Mouse (Mus musculus) intestine, embryonic 16.5 days (tissue): ENCODE measurements around the gene Camta1. TPM values are rescaled to one million over a fixed set of nuclear protein-coding genes. Genes with fewer than 3 reads are reported as not detected.
A peak's percentile ranks its signal among the peaks of the same experiment; 100 is the strongest.

Experiments used
- ATAC-seq: fragments of 200-750 bp; cut with Nextera tagmentation; 2 replicates; pipeline ENCODE4 v1.8.0; 2017; ENCODE audit warnings: moderate TSS enrichment, moderate library complexity
- H3K27ac ChIP-seq: fragments of 300-500 bp; sonication (generic); 2 replicates; pipeline ENCODE4 v1.5.1; 2014; ENCODE audit warnings: mild to moderate bottlenecking, low read length
- H3K27me3 ChIP-seq: fragments of 300-500 bp; sonication (generic); replicated peaks from 2 replicates; pipeline ENCODE4 v1.6.1; 2014; ENCODE audit warnings: low read length, control low read depth, mixed read lengths; ENCODE audit not compliant: control insufficient read depth, insufficient read depth
- H3K36me3 ChIP-seq: fragments of 300-500 bp; sonication (generic); 2 replicates; pipeline ENCODE4 v1.6.1; 2014; ENCODE audit warnings: low read length, control low read depth; ENCODE audit not compliant: control insufficient read depth, insufficient read depth
- H3K4me1 ChIP-seq: fragments of 300-500 bp; sonication (generic); 2 replicates; pipeline ENCODE4 v1.6.1; 2014; ENCODE audit warnings: low read length, control low read depth, mixed read lengths; ENCODE audit not compliant: control insufficient read depth, insufficient read depth
- H3K4me2 ChIP-seq: fragments of 300-500 bp; sonication (generic); 2 replicates; pipeline ENCODE4 v1.6.1; 2014; ENCODE audit warnings: low read depth, low read length, control low read depth
- H3K4me3 ChIP-seq: fragments of 300-500 bp; sonication (generic); 2 replicates; pipeline ENCODE4 v1.5.1; 2014; ENCODE audit warnings: mild to moderate bottlenecking, low read length
- H3K9ac ChIP-seq: fragments of 300-500 bp; sonication (generic); 2 replicates; pipeline ENCODE4 v1.6.1; 2014; ENCODE audit warnings: low read depth, low read length
- H3K9me3 ChIP-seq: fragments of 300-500 bp; sonication (generic); 2 replicates; pipeline ENCODE4 v1.6.1; 2016; ENCODE audit warnings: low read length, control low read depth; ENCODE audit not compliant: control insufficient read depth
- WGBS: fragments of 180-500 bp; shearing (Covaris S2); extraction: QIAGEN DNeasy Blood & Tissue Kit; methylation state at CpG from one replicate; pipeline ENCODE4 v1.1.7; 2014; 5-methylcytosine and 5-hydroxymethylcytosine counted together
- polyA plus RNA-seq: library from polyadenylated mRNA; unstranded; fragments of >200 nt; fragmentation: Nextera tagmentation; extraction: Ambion mirVana; gene quantifications from 2 replicates; pipeline ENCODE4 v1.2.1, GENCODE M21; 2015

Gene Camta1
- polyA plus RNA-seq, 1 experiment from 2014 or later: 69.1 TPM

DNA sequence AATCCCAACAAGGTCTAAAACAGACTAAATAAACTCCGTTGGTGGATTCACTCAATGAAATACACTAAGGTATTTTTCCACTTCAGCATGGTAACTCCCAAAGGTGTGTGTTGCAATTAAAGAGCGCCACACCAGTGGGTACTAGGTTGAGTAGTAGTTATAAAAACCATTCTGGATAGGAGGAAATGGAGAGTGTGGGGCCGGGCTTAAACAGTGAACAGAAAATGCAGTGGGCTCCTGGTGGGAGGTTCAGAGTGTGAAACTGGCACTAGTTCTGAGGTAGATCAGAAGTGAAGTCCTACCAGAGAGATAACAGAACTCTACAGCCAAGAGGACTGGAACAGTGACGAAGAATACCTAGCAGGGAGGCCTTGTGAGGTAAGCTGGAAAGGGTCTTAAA lies 803.0 kb downstream of the Camta1 start:
- peak overlapping the region; percentile 94 for H3K4me3 ChIP-seq
- H3K27me3 ChIP-seq: no peaks in the 10 kb centered on the region
- H3K36me3 ChIP-seq: no peaks in the 10 kb centered on the region
- WGBS: 83% methylated on average over 4 of the region's 4 CpGs
- H3K9ac ChIP-seq: 0 out of 2 replicates have a peak overlapping the region, but pooled peaks have one; percentile 68
- 0 out of 2 replicates have a peak, but pooled peaks cover 4% of the 10 kb centered on the region for H3K9me3 ChIP-seq
- H3K27ac ChIP-seq: peak overlapping the region; percentile 72; the same call in 1 of the 2 replicates
- H3K4me1 ChIP-seq: peaks cover 7% of the 10 kb centered on the region; the same call in 1 of the 2 replicates
- peak overlapping the region; percentile 66; the same call in 1 of the 2 replicates for H3K4me2 ChIP-seq
- no peak for ATAC-seq

DNA sequence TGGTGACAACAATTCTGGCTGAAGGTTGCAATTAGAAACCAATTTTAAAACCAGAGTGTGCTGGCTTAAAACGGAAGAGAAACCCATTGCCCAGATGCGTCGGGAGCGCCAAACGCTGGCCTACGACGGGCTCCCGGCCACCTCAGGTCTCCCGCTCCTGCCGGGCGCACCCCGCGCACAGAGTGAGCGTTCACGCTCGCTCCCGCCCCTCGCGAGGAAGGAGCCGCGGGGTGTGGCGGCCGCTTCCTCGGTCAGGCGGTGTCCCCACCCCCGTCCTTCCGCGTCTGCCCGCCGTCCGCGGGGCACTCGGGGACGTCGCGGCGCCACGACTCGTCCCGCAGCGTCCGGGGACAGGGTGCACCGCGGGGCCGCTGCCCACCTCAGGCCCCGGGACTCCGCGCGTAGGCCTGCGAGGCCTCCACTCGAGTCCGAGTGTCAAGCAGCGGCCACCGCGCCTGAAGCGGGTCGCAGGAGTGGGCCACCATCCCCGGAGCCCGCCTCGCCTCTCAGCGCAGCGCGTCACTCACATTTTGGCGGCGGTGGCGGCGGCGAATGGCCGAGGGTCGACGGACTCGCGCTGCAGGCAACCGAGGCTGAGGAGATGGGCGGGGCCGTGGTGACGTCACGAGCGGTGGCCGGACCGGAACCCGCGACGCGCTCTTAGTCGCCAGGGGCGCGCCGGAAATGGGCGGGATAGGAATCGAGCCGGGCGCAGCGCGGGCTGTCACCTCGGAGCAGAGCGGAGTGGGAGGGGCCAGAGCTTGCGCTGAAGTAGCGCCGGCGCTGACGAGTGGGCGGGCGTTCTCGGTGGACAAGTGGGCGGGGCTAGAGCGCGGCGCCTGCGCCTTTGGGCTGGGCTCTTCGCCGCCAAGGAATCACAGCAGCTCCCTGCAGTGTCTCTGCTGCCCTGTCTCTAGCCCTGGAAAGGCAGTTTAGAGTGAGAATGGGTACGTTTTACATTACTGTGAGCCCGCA lies 804.0 kb downstream of the Camta1 start, which contains the start of gene Vamp3:
Gene Vamp3, minus strand, starts transcription at position 617 of the 975 bp plus-strand sequence.
- WGBS: under 1% methylated on average over 113 of the region's 114 CpGs
- H3K4me1 ChIP-seq: peaks cover 7% of the 10 kb centered on the region; the same call in 1 of the 2 replicates
- 0 out of 2 replicates have a peak, but pooled peaks cover 4% of the 10 kb centered on the region for H3K9me3 ChIP-seq
- peak within 1 kb of the TSS; percentile 97 for H3K9ac ChIP-seq
- ATAC-seq: peak; percentile 99
- peak within 1 kb of the TSS; percentile 97 for H3K27ac ChIP-seq
- H3K4me3 ChIP-seq: peak within 1 kb of the TSS; percentile 94
- no peaks in the 10 kb centered on the region for H3K36me3 ChIP-seq
- H3K4me2 ChIP-seq: peak within 1 kb of the TSS; percentile 66
- H3K27me3 ChIP-seq: no peaks in the 10 kb centered on the region

DNA sequence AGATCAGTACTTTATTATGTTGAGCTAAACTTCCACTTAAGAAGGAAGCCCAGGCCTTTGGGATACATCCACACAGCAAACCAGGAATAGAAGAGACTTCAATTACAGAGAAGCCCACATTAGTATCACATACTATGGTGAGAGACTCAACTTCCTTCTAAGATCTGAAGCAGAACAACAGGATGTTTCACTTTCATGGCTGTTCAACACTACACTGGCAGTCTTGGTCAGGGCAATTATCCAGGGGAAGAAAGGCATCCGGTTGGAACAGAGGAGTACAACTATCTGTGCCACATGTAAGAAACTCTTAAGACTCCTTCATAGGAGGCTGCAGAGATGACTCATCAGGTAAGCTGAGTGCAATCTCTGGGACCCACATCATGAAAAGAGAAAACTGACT lies 810.5 kb downstream of the Camta1 start:
- Histone ChIP-seq H3K9ac (no peak overlapping the region), H3K27ac (no peak overlapping the region), H3K4me2 (no peak overlapping the region), H3K4me3 (no peak overlapping the region), H3K27me3 (no peaks in the 10 kb centered on the region), H3K4me1 (peaks cover 1% of the 10 kb centered on the region; the same call in 1 of the 2 replicates), H3K36me3 (peaks cover 3% of the 10 kb centered on the region; the same call in 1 of the 2 replicates), H3K9me3 (no peaks in the 10 kb centered on the region)
- 83% methylated on average over 1 of the region's 1 CpGs for WGBS
- ATAC-seq: no peak

DNA sequence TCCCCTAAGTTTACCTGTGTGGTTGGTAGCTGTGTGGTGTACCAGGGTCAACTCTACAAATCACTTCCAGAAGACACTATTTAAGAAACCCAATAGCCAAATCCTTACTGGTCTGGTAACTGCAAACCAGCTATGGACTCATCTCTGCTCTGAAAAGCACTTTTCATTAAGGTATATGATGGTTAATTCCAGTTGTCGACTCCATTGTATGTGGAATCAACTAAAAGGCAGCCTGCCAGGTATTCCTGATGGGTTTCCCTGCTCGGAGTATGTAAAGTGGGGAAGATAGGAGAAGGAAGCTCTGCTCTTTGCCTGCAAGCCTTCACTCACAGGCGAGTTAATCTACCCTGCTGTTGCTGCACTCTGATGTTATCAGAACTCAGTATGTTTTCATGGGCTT lies 815.2 kb downstream of the Camta1 start:
- Histone ChIP-seq H3K4me2 (no peak overlapping the region), H3K9ac (no peak overlapping the region), H3K36me3 (peaks cover 3% of the 10 kb centered on the region; the same call in 1 of the 2 replicates), H3K4me1 (peaks cover 10% of the 10 kb centered on the region; the same call in 1 of the 2 replicates), H3K4me3 (no peak overlapping the region), H3K9me3 (no peaks in the 10 kb centered on the region), H3K27me3 (no peaks in the 10 kb centered on the region), H3K27ac (no peak overlapping the region)
- WGBS: 84% methylated on average over 3 of the region's 3 CpGs
- no peak for ATAC-seq

DNA sequence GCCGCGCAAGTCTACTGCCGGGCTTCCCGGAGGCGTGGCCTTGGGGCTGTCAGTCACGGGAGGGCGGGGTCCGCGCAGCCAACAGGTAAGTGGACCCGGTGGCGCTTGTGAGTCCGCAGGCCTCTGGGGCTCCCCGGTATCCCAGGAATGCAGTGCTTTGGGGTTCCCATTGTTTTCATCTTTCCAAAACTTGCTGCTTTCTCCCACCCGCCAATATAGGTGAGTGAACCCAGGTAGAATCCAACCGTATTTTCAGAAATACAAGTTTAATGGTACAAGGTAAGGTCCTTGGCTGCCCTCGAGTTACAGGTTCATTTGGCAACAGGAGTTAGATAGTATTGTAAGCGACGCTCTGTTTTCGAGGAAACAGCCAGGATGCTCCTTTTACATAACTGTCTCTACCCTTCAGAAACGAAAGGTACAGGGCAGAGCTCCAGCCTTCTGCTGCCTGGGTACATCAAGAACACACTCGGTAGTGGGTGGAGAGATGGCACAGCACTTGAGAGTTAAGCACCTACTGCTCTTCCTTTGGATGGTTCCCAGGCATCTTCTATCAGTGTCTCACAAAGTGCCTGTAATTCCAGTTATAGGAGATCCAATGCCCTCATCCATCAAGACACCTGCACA lies 816.6 kb downstream of the Camta1 start:
- ATAC-seq: no peak; the same call in 1 of the 2 replicates
- Histone ChIP-seq H3K36me3 (peaks cover 3% of the 10 kb centered on the region; the same call in 1 of the 2 replicates), H3K9me3 (no peaks in the 10 kb centered on the region), H3K27ac (peak overlapping the region; percentile 18; the same call in 1 of the 2 replicates), H3K4me2 (peak overlapping the region; percentile 98), H3K4me1 (peaks cover 10% of the 10 kb centered on the region; the same call in 1 of the 2 replicates), H3K9ac (peak overlapping the region; percentile 53), H3K27me3 (no peaks in the 10 kb centered on the region), H3K4me3 (peak overlapping the region; percentile 56)
- 4% methylated on average over 21 of the region's 21 CpGs for WGBS

DNA sequence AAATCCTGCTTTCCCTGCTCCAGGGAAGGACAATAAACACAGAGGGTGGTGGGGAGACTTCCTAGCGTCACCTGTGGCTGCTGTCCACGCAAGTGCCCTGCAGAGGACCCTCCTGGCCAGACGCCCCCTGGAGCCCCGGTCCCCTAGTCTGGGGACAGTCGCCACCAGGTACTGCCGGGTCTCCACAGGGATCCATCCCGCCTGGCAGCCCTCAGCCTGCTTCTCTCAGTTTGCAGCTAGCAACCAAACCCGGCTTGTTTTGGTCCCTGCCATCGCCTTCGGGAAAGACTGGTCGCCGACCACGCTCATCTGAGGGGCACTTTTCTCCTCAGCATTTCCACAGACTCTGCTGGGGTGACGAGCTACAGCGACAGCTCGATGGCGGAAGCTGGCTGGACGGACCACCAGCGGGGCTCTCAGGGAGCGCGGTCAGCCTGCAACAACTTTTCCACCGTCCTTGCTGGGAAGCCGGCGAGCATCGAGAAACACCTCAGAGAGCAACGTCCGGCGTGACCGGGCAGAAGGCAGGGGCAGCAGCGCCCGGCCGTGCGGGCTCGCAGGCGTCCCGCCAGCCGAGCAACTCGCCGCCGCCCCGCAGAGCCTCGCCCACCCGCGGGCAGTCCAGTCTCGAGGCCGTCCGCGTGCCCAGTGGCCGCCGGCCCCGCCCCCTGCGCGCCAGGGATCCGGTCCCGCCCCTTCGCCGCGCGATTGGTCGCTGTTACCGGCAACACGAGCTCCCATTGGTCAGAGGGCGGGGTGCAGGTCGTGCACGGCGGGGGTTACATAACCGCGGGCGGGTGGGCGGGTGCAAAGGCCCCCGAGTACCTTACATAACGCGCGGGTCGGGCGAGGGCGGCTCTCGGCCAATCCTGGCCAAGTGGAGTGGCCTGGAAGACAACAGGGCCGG lies 817.4 kb downstream of the Camta1 start, which contains the start of gene Per3:
Gene Per3, minus strand, starts transcription at position 629 of the 907 bp plus-strand sequence.
- Histone ChIP-seq H3K27ac (peak within 1 kb of the TSS; percentile 18; the same call in 1 of the 2 replicates), H3K9me3 (no peaks in the 10 kb centered on the region), H3K4me2 (peak within 1 kb of the TSS; percentile 98), H3K9ac (peak within 1 kb of the TSS; percentile 70), H3K27me3 (no peaks in the 10 kb centered on the region), H3K36me3 (peaks cover 1% of the 10 kb centered on the region; the same call in 1 of the 2 replicates), H3K4me3 (peak within 1 kb of the TSS; percentile 56), H3K4me1 (peaks cover 10% of the 10 kb centered on the region; the same call in 1 of the 2 replicates)
- ATAC-seq: peak; percentile 99
- under 1% methylated on average over 65 of the region's 79 CpGs for WGBS

DNA sequence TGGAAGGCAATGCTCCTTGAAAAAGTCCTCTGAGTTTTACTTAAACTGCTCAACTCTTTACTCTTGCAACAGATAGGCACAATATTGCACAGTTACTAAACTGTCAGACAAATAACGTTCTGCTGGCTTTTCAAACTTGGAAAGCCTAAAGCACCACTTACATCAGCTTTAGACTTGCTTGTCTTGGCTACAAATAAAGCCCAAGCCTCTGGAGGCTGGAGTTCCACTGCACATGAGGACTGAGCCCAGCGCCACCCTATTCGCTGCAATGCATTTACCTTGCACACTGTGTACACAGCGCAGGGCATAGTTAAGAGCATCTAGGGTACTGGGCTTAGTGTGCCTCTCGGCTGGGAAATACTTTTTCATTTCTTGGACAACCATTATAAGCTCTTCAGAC lies 818.4 kb downstream of the Camta1 start:
- WGBS: 28% methylated on average over 5 of the region's 5 CpGs
- no peaks in the 10 kb centered on the region for H3K27me3 ChIP-seq
- H3K36me3 ChIP-seq: no peaks in the 10 kb centered on the region
- peak overlapping the region; percentile 70; the same call in 1 of the 2 replicates for H3K9ac ChIP-seq
- H3K4me1 ChIP-seq: peaks cover 10% of the 10 kb centered on the region; the same call in 1 of the 2 replicates
- ATAC-seq: no peak
- no peaks in the 10 kb centered on the region for H3K9me3 ChIP-seq
- H3K27ac ChIP-seq: no peak overlapping the region
- peak overlapping the region; percentile 98 for H3K4me2 ChIP-seq
- peak overlapping the region; percentile 56; the same call in 1 of the 2 replicates for H3K4me3 ChIP-seq

DNA sequence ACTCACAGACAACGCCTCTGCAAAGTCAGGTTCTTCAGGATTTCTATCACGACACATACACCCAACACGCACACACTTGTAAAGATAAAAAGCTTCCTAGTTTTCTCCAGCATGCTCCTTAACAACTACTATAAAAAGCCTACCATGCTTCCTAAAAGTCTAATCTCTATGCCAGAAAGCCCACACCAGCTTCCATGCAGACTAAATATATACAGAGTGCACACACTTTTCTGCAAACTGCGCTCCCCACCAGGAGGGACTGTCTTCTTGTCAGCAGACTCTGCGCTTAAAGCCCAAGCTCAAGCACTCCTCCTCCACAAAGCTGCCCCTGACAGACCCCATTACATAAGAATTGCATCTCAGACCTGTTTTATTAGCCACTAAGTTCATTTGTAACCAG lies 820.2 kb downstream of the Camta1 start:
- H3K27ac ChIP-seq: no peak overlapping the region
- peaks cover 10% of the 10 kb centered on the region; the same call in 1 of the 2 replicates for H3K4me1 ChIP-seq
- H3K27me3 ChIP-seq: no peaks in the 10 kb centered on the region
- H3K36me3 ChIP-seq: no peaks in the 10 kb centered on the region
- H3K4me2 ChIP-seq: no peak overlapping the region
- ATAC-seq: no peak
- WGBS: 83% methylated on average over 5 of the region's 5 CpGs
- no peak overlapping the region for H3K4me3 ChIP-seq
- H3K9me3 ChIP-seq: no peaks in the 10 kb centered on the region
- no peak overlapping the region for H3K9ac ChIP-seq
